Mouse (Mus musculus) liver, embryonic 14.5 days (tissue): Measurements from ENCODE around the gene Ntrk3. TPM values are rescaled to one million over a fixed set of nuclear protein-coding genes. Genes with fewer than 3 reads are reported as not detected.

Experiments used
- ATAC-seq: fragments of 200-750 bp; cut with Nextera tagmentation; 2 replicates; pipeline ENCODE4 v1.8.0; 2017; ENCODE audit warnings: moderate number of reproducible peaks, mild to moderate bottlenecking, moderate library complexity; ENCODE audit not compliant: insufficient read depth
- DNase-seq, 3 experiments: peaks; one replicate each; pipeline ENCODE4 v3.0.0-alpha.2; 2012 to 2013; ENCODE audit warnings: low read depth in 3 of 3, low spot score in 3 of 3
- H3K27ac ChIP-seq: fragments of 300-500 bp; sonication (generic); 2 replicates; pipeline ENCODE4 v1.5.1; 2014; ENCODE audit warnings: moderate library complexity, mild to moderate bottlenecking, control low read depth, inconsistent platforms
- H3K27me3 ChIP-seq: fragments of 300-500 bp; sonication (generic); 2 replicates; pipeline ENCODE4 v1.6.1; 2014; ENCODE audit warnings: mild to moderate bottlenecking, low read length, moderate library complexity; ENCODE audit not compliant: control insufficient read depth, insufficient read depth
- H3K36me3 ChIP-seq: fragments of 300-500 bp; sonication (generic); replicated peaks from 2 replicates; pipeline ENCODE4 v1.6.1; 2014; ENCODE audit warnings: low read depth; ENCODE audit not compliant: control insufficient read depth, insufficient read depth
- H3K4me1 ChIP-seq, 2 experiments: fragments of 200-500 bp in 1 of 2; fragments of 300-500 bp in 1 of 2; sonication (generic) in 1 of 2; replicated peaks; 2 replicates each; pipeline ENCODE4 v1.6.1; 2012 to 2014; ENCODE audit warnings: antibody characterized with exemption in 1 of 2, inconsistent platforms in 1 of 2, low read length in 1 of 2; ENCODE audit not compliant: control insufficient read depth in 2 of 2, insufficient read depth in 2 of 2
- H3K4me2 ChIP-seq: fragments of 300-500 bp; sonication (generic); 2 replicates; pipeline ENCODE4 v1.6.1; 2014; ENCODE audit warnings: low read depth, mild to moderate bottlenecking, control low read depth, moderate library complexity
- H3K4me3 ChIP-seq, 2 experiments: fragments of 200-500 bp in 1 of 2; fragments of 300-500 bp in 1 of 2; sonication (generic) in 1 of 2; 2 replicates each; pipeline ENCODE4 v1.5.1; 2012 to 2014; ENCODE audit warnings: low read depth in 2 of 2, low read length in 2 of 2, mild to moderate bottlenecking in 2 of 2, control low read depth in 1 of 2, inconsistent platforms in 1 of 2, moderate library complexity in 1 of 2; ENCODE audit not compliant: insufficient read depth in 1 of 2
- H3K9ac ChIP-seq: fragments of 300-500 bp; sonication (generic); replicated peaks from 2 replicates; pipeline ENCODE4 v1.6.1; 2014; ENCODE audit warnings: mild to moderate bottlenecking, control low read depth, moderate library complexity
- H3K9me3 ChIP-seq: fragments of 300-500 bp; sonication (generic); 2 replicates; pipeline ENCODE4 v1.6.1; 2016; ENCODE audit warnings: low read length, mixed read lengths; ENCODE audit not compliant: control insufficient read depth
- CTCF ChIP-seq: IDR thresholded peaks from 2 replicates; pipeline ENCODE4 v1.5.1; 2016; ENCODE audit warnings: antibody characterized with exemption, low read depth, control low read depth
- EP300 ChIP-seq: IDR thresholded peaks from 2 replicates; pipeline ENCODE4 v1.6.1; 2016; ENCODE audit warnings: antibody characterized with exemption, low read depth
- WGBS: fragments of 180-500 bp; shearing (Covaris S2); extraction: QIAGEN DNeasy Blood & Tissue Kit; methylation state at CpG from one replicate; pipeline ENCODE4 v1.1.7; 2014; ENCODE audit not compliant: insufficient replicate concordance; 5-methylcytosine and 5-hydroxymethylcytosine counted together
- polyA plus RNA-seq, 2 experiments: library from polyadenylated mRNA; depleted of rRNA in 1 of 2; stranded (reverse) in 1 of 2; unstranded in 1 of 2; fragments of >200 nt; fragmentation: Nextera tagmentation in 1 of 2; extraction: Ambion mirVana in 1 of 2; gene quantifications; 2 replicates each; pipeline versions ENCODE4 v1.2.1 to v1.2.3; 2012 to 2014

Ntrk3 gene
- polyA plus RNA-seq, 2 experiments: 0.14 to 0.25 TPM

DNA sequence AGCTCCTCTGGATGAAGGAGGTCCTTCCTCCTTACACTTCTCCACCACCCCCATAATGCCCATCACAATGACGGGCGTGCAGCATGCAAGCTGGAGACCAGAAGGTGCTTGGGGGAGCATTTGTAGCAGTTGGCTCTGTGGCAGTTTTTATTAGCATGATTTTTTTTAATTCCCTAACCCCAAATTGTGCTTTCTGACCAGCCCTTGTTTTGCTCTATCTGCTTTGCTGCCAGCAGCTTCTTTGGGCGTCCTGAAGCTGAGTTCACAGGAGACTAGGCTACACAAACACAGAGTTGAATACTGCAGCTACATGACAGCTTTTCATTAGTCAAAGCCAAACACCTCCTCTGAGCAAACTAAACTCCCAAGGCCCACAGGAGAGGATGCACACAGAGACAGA, 296.9 kb downstream of the Ntrk3 start:
- TF ChIP-seq EP300 (no peak), CTCF (no peak)
- Histone ChIP-seq H3K4me1 (no peaks in the 10 kb centered on the region), H3K4me2 (no peak overlapping the region), H3K27ac (no peak overlapping the region), H3K9ac (no peak overlapping the region), H3K9me3 (no peaks in the 10 kb centered on the region), H3K4me3 (no peak overlapping the region), H3K27me3 (no peaks in the 10 kb centered on the region), H3K36me3 (no peaks in the 10 kb centered on the region)
- DNase-seq (no peak), ATAC-seq (no peak)
- WGBS: 62% methylated on average over 3 of the region's 3 CpGs

DNA sequence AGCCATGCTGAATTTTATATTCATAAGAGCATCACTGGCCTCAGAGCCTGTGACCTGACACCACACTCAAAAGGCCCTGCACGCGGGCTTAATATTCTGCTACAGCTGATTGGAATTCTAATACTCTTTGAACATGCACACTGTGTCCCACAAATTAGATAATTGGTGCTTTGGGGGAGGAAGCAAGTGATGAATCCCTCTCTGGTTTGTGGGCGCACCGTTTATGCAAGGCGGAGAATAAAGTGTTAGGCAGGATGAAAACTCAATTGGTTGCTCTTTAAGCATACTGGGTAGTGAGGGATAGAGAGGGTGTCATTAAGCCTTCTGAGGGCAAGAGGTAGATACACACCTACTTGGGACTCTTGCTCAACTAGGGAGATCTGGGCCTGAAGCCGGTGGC, 297.3 kb downstream of the Ntrk3 start:
- Histone ChIP-seq H3K9ac (no peak overlapping the region), H3K4me1 (no peaks in the 10 kb centered on the region), H3K4me3 (no peak overlapping the region), H3K27me3 (no peaks in the 10 kb centered on the region), H3K9me3 (no peaks in the 10 kb centered on the region), H3K36me3 (no peaks in the 10 kb centered on the region), H3K27ac (no peak overlapping the region), H3K4me2 (no peak overlapping the region)
- no peak for TF ChIP-seq EP300
- TF ChIP-seq CTCF: no peak
- no peak for ATAC-seq
- DNase-seq: no peak
- 71% methylated on average over 6 of the region's 6 CpGs for WGBS

DNA sequence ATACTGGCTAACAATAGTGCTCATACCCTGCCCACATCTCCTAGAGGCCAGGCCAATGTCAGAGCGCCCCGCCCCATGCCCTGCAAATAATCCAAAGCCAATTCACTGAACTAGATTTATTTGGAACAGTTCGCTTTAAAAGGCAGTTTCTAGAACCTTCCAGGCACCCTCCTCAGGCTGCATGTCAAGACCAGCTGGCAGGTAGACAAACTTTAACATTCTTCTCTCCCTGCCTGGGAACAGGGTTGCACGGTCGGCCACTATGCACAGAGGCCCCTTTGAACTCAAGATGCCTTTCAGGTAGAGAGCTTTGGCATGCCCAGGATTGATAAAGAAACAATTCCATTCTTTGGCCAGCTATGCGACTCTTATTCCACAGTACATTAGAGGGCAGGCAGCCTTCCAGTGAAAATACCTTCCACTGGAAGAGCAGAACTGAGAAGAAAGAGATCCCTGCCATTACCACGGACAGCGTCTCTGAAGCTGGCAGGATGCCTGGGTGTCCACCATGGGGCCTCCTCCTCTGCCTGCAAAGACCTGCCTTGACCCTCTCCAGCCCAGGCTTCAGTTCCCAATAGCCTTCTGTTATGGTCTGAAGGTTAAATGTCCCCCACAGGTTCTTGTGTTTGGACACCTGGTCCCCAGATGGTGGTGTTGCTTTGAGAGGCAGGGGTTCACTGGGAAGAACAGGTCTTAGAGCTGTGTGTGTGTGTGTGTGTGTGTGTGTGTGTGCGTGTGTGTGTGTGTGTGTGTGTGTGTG, 298.3 kb downstream of the Ntrk3 start:
- DNase-seq (no peak), ATAC-seq (no peak)
- TF ChIP-seq CTCF: no peak
- TF ChIP-seq EP300: no peak
- Histone ChIP-seq H3K9ac (no peak overlapping the region), H3K36me3 (no peaks in the 10 kb centered on the region), H3K4me2 (no peak overlapping the region), H3K27me3 (no peaks in the 10 kb centered on the region), H3K4me3 (no peak overlapping the region), H3K27ac (no peak overlapping the region), H3K4me1 (no peaks in the 10 kb centered on the region), H3K9me3 (no peaks in the 10 kb centered on the region)
- WGBS: 52% methylated on average over 9 of the region's 9 CpGs

DNA sequence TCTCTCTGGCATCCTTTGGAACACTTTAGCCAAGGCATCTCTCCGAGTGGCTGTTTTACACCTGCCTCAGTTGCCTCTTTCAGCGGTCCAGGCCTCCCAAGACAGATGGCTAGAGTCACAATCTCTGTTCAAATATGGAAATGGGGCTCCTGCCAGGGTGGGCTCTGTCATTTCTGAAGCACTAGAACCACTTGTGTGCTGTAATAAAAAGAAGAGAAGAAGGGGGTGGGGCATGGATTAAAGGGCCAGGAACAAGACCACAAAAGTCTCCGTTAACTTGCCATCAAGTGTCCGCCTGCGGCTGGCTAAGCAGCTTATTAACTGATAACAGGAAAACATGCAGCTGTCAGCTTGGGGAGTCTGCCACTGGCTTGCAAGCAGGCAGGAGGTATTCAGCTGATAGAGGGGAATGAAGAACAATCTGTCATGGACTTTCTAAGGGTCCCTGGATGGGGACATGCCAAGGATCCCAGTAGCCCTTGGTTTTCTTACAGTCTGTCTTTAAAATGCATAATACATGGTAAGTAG, 304.1 kb downstream of the Ntrk3 start:
- Histone ChIP-seq H3K36me3 (no peaks in the 10 kb centered on the region), H3K4me1 (no peaks in the 10 kb centered on the region), H3K27ac (no peak overlapping the region), H3K9me3 (no peaks in the 10 kb centered on the region), H3K9ac (no peak overlapping the region), H3K27me3 (no peaks in the 10 kb centered on the region), H3K4me3 (no peak overlapping the region), H3K4me2 (no peak overlapping the region)
- 67% methylated on average over 5 of the region's 5 CpGs for WGBS
- no peak for DNase-seq
- no peak for TF ChIP-seq EP300
- no peak for TF ChIP-seq CTCF
- ATAC-seq: no peak

DNA sequence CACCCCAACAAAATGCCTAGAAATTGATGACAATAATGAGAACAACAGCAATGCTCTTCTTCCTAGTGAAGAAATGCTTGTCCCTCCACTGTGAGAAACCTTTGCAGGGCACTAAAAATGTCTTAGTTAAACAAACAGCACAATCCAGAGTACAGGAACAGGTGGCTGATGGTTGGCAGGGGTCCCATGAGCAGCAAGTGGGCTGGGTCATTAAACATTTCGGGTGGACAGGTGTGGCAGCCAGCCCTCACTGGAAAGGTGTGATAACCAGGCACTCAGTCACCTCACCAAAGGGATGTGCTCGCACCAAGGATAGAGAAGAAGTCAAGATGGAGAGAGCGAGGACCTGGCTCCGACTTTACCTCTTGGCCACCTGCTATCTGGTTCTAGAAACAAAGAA, 306.2 kb downstream of the Ntrk3 start:
- no peak for TF ChIP-seq CTCF
- no peak for TF ChIP-seq EP300
- Histone ChIP-seq H3K4me1 (no peaks in the 10 kb centered on the region), H3K9ac (no peak overlapping the region), H3K27me3 (no peaks in the 10 kb centered on the region), H3K4me2 (no peak overlapping the region), H3K9me3 (no peaks in the 10 kb centered on the region), H3K4me3 (no peak overlapping the region), H3K36me3 (no peaks in the 10 kb centered on the region), H3K27ac (no peak overlapping the region)
- 69% methylated on average over 4 of the region's 4 CpGs for WGBS
- DNase-seq (no peak), ATAC-seq (no peak)
